ENCODE assay signal across 9 mouse cellular contexts in the genomic region with DNA sequence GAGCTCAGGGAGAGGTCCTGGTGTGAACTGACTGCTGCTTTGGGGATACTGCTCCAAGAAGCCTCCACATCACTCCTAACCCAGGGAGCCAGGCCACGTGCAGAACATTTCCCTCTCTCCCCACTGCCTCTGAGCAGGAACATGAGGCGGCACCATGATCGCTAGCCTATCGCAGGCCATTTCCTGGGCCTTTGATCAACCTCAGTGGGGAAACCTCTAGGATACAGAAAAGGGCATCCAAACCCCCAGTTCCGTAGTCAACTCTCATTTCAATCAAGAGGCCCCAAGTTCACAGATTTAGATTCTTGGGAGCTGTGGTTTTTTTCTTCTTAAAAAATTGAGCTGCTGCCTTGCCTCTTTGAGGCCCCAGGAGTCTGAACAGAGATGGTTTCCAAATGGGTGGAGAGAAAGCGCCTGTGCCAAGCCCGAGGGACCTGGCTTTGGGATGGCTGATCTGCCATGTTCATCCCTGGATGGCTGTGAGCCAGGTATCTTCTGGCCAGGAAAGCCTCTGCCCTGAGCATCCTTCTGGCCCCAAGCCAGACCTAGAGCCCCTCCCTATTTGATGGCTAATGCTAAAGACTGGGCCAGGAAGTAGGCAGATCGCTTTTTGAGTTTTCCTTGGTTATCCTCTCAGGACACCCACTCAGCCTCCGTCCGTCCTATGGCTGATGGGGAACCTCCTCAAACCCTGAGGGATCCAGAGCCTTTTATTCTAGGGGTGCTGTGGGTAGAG. TPM values are rescaled to one million over a fixed set of nuclear protein-coding genes. Genes with fewer than 3 reads are reported as not detected.
DNase-seq lines count a peak whose midpoint lies in the region; ATAC-seq and TF ChIP-seq lines count a peak whose summit lies in the region.
"Had no signal": no experiment of that assay in that cellular context is flagged by ENCODE, and none has a peak within 500 bp of the region (broad histone marks: within the 10 kb centered on the region; RNA-seq: fewer than 3 reads in every experiment).

No protein-coding gene starts in this region.

- H3K9ac ChIP-seq in lung, postnatal 0 days (replicated peaks; ENCODE audit: low read depth): no peak overlapping the region
- no peak overlapping the region for H3K9ac ChIP-seq in neural tube, embryonic 13.5 days

- H3K4me3 ChIP-seq in lung, postnatal 0 days (ENCODE audit: low read depth, low read length): no peak overlapping the region
- H3K4me3 ChIP-seq in embryonic facial prominence, embryonic 10.5 days: peak overlapping the region; percentile 21; the same call in 1 of the 2 replicates
- H3K4me3 ChIP-seq in neural tube, embryonic 13.5 days: no peak overlapping the region

- no peak for ATAC-seq in lung, postnatal 0 days
- peak; percentile 41 for ATAC-seq in neural tube, embryonic 13.5 days (ENCODE audit: low read depth)
- no peak for ATAC-seq in frontal cortex, adult (ENCODE audit: low TSS enrichment)

- H3K27me3 ChIP-seq in lung, postnatal 0 days (replicated peaks; ENCODE audit: insufficient read depth, low read length): no peaks in the 10 kb centered on the region
- H3K27me3 ChIP-seq in embryonic facial prominence, embryonic 10.5 days (replicated peaks; ENCODE audit: low read depth, poor library complexity, severe bottlenecking): 0 out of 2 replicates have a peak, but pooled peaks cover 7% of the 10 kb centered on the region
- peaks cover 26% of the 10 kb centered on the region for H3K27me3 ChIP-seq in neural tube, embryonic 13.5 days

- no peak overlapping the region for H3K4me2 ChIP-seq in lung, postnatal 0 days (replicated peaks; ENCODE audit: low read depth, low read length)
- peak overlapping the region; percentile 24 for H3K4me2 ChIP-seq in neural tube, embryonic 13.5 days

- TF ChIP-seq EP300 in lung, postnatal 0 days (IDR thresholded peaks at IDR 0.05): no peak

- H3K36me3 ChIP-seq in lung, postnatal 0 days (ENCODE audit: insufficient read depth, low read length): no peaks in the 10 kb centered on the region
- H3K36me3 ChIP-seq in embryonic facial prominence, embryonic 10.5 days (replicated peaks): no peaks in the 10 kb centered on the region
- H3K36me3 ChIP-seq in neural tube, embryonic 13.5 days: no peaks in the 10 kb centered on the region

- no peak overlapping the region for H3K27ac ChIP-seq in lung, postnatal 0 days (ENCODE audit: low read length)
- H3K27ac ChIP-seq in embryonic facial prominence, embryonic 10.5 days (replicated peaks): peak overlapping the region; percentile 92
- H3K27ac ChIP-seq in neural tube, embryonic 13.5 days (replicated peaks): peak overlapping the region; percentile 94

- DNase-seq in lung, postnatal 0 days (ENCODE audit: low spot score): peak; percentile 5
- no peak for DNase-seq in lung, postnatal 4 days
- peak; percentile 65 for DNase-seq in embryonic facial prominence, embryonic 10.5 days (ENCODE audit: low spot score)
- peak; percentile 40 for DNase-seq in heart, postnatal 4 days
- DNase-seq in left cerebral cortex, adult 8-10 months (ENCODE audit: low spot score in 2 of 2): no peak
- DNase-seq in layer of hippocampus, postnatal 36 days: no peak

- no peak for TF ChIP-seq CTCF in lung, postnatal 0 days (IDR thresholded peaks at IDR 0.05)

- 79% methylated on average over 10 of the region's 10 CpGs for WGBS in lung, postnatal 0 days
- 55% methylated on average over 10 of the region's 10 CpGs for WGBS in embryonic facial prominence, embryonic 10.5 days
- WGBS in neural tube, embryonic 13.5 days: 37% methylated on average over 10 of the region's 10 CpGs

- peaks cover 3% of the 10 kb centered on the region for H3K4me1 ChIP-seq in lung, postnatal 0 days (ENCODE audit: insufficient read depth, low read depth, low read length)
- peaks cover 70% of the 10 kb centered on the region for H3K4me1 ChIP-seq in embryonic facial prominence, embryonic 10.5 days
- H3K4me1 ChIP-seq in neural tube, embryonic 13.5 days (replicated peaks): peaks cover 63% of the 10 kb centered on the region

- H3K9me3 ChIP-seq in lung, postnatal 0 days (ENCODE audit: low read length): no peaks in the 10 kb centered on the region
- H3K9me3 ChIP-seq in embryonic facial prominence, embryonic 10.5 days: peaks cover 7% of the 10 kb centered on the region; the same call in 1 of the 2 replicates
- no peaks in the 10 kb centered on the region; the same call in 1 of the 2 replicates for H3K9me3 ChIP-seq in neural tube, embryonic 13.5 days

RNA-seq across cellular contexts. Expression of gene Gm11733, which starts 5.7 kb away (rescaled TPM):
- polyA plus RNA-seq in lung, postnatal 0 days (2015; fragmentation: Nextera tagmentation; extraction: Ambion mirVana): not detected in 2 replicates
- 0.06 TPM in 2 replicates for polyA plus RNA-seq in embryonic facial prominence, embryonic 10.5 days (2016; fragmentation: Nextera tagmentation; extraction: Ambion mirVana)
- not detected for total RNA-seq in heart, postnatal 4 days (2021)
- not detected in 2 replicates for polyA plus RNA-seq in neural tube, embryonic 13.5 days (2015; fragmentation: Nextera tagmentation; extraction: Ambion mirVana)
- under 1 TPM in 3 of 4 experiments, not detected in 1; 0.14 to 0.26 (median 0.16) TPM for total RNA-seq in left cerebral cortex, adult 8-10 months (2022)
- total RNA-seq in layer of hippocampus, postnatal 36 days (2021): under 1 TPM in 1 of 2 experiments, not detected in 1; 0.15 TPM
- total RNA-seq: MEL had no signal

Comparison
In these comparisons a context has a peak if more than half of its experiments do, and no peak if none do; other contexts are left out.
1. DNase-seq: peak in lung, postnatal 0 days (single experiment), embryonic facial prominence, embryonic 10.5 days (single experiment) and heart, postnatal 4 days (single experiment); none in lung, postnatal 4 days (0 of 2), left cerebral cortex, adult 8-10 months (0 of 2) and layer of hippocampus, postnatal 36 days (0 of 2).